Mouse (Mus musculus) cortical plate, adult 2 months (tissue): ENCODE results near the gene Krt81.

ENCODE experiments used
- CTCF ChIP-seq: fragments of 200-500 bp; IDR thresholded peaks from 2 replicates; pipeline ENCODE4 v1.5.1; 2011; ENCODE audit warnings: mild to moderate bottlenecking, control low read depth, low read length; ENCODE audit not compliant: insufficient read depth; ENCODE audit errors: extremely low read depth
- POLR2A ChIP-seq: fragments of 200-500 bp; IDR thresholded peaks from 2 replicates; pipeline ENCODE4 v1.6.1; 2011; ENCODE audit warnings: mild to moderate bottlenecking, low read length, control low read depth; ENCODE audit not compliant: insufficient read depth; ENCODE audit errors: extremely low read depth

DNA sequence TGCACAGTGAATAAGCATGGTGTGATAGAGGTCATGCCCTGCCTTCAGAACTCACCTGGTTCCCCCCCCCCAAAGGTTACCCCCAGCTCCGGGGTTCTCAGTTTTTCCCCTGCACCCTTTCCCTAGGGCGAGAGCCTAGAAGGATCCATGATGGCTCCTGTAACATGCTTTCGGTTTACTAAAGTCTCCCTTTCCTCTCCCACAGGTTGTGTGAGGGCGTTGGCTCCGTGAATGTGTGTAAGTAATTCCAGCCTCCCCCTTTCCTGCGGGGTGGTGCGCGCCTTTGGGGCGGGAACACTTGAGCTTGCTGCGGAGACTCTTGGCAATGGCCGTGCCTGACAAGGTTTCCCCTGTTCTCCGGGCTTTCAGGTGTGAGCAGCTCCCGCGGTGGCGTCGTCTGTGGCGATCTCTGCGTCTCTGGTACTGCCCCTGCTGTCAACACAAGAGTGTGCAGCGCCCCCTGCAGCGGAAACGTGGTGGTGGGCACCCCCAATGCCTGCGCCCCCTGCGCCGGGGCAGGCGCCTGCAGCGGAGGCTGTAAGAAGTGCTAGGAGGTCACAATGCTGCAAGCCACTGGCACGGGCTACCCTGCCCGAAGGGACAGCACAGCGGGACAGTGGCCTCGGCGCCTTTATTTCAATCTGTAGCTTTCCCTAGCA lies 15.6 kb upstream of the Krt81 start:
- TF ChIP-seq CTCF (peak; percentile 24; the same call in 1 of the 2 replicates), POLR2A (no peak)
